Mouse (Mus musculus): ENCODE measurements around the gene Ksr2.

DNA sequence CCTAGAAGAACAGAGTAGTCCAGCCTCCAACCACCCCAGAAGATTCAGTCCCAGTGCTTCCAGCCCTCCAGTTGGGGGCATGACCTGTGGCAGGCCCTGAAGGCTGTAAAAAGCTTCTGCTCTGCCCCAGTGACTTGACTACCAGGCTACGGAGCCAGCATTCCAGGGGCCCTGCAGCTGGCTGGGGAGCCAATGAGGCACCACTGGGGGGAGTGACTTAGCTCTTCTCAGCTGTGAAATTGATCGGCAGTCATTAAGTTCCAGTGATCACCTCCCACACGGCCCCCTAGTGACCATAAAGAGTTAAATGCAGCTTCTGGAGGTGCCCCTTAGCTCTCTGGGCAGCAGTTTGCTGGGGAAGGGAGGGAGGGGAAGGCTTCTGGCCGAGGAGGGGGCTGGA is 213.1 kb downstream of the Ksr2 start:
- TF ChIP-seq GATA1 (IDR thresholded peaks at IDR 0.05; ENCODE audit: borderline replicate concordance, low read length), result no peak
- no peak for TF ChIP-seq FLI1 (IDR thresholded peaks at IDR 0.05; ENCODE audit: low read length)
